Mouse (Mus musculus) embryonic facial prominence, embryonic 12.5 days (tissue): ENCODE data around the gene Casz1. TPM values are rescaled to one million over a fixed set of nuclear protein-coding genes. Genes with fewer than 3 reads are reported as not detected.

Source experiments
- ATAC-seq: fragments of 200-750 bp; cut with Nextera tagmentation; 2 replicates; pipeline ENCODE4 v1.8.0; 2017; ENCODE audit not compliant: insufficient number of reproducible peaks, insufficient read depth, low FRiP score, low TSS enrichment
- H3K27ac ChIP-seq: fragments of 300-500 bp; sonication (generic); 2 replicates; pipeline ENCODE4 v1.5.1; 2016; ENCODE audit warnings: mild to moderate bottlenecking
- H3K27me3 ChIP-seq: fragments of 300-500 bp; sonication (generic); 2 replicates; pipeline ENCODE4 v1.6.1; 2016; ENCODE audit warnings: mild to moderate bottlenecking, moderate library complexity
- H3K36me3 ChIP-seq: fragments of 300-500 bp; sonication (generic); 2 replicates; pipeline ENCODE4 v1.6.1; 2016; ENCODE audit warnings: mild to moderate bottlenecking
- H3K4me1 ChIP-seq: fragments of 300-500 bp; sonication (generic); 2 replicates; pipeline ENCODE4 v1.6.1; 2016
- H3K4me2 ChIP-seq: fragments of 300-500 bp; sonication (generic); replicated peaks from 2 replicates; pipeline ENCODE4 v1.6.1; 2016; ENCODE audit warnings: mild to moderate bottlenecking, moderate library complexity
- H3K4me3 ChIP-seq: fragments of 300-500 bp; sonication (generic); 2 replicates; pipeline ENCODE4 v1.5.1; 2016; ENCODE audit warnings: mild to moderate bottlenecking
- H3K9ac ChIP-seq: fragments of 300-500 bp; sonication (generic); 2 replicates; pipeline ENCODE4 v1.6.1; 2016; ENCODE audit warnings: mild to moderate bottlenecking, moderate library complexity
- H3K9me3 ChIP-seq: fragments of 300-500 bp; sonication (generic); 2 replicates; pipeline ENCODE4 v1.6.1; 2016; ENCODE audit warnings: mild to moderate bottlenecking, moderate library complexity
- WGBS: fragments of 180-500 bp; shearing (Covaris S2); methylation state at CpG from one replicate; pipeline ENCODE4 v1.1.7; 2016; 5-methylcytosine and 5-hydroxymethylcytosine counted together
- polyA plus RNA-seq: library from polyadenylated mRNA; unstranded; fragments of >200 nt; fragmentation: Nextera tagmentation; extraction: Ambion mirVana; gene quantifications from 2 replicates; pipeline ENCODE4 v1.2.1, GENCODE M21; 2016

Gene Casz1
- polyA plus RNA-seq, 1 experiment from 2014 or later = 4.6 TPM

DNA sequence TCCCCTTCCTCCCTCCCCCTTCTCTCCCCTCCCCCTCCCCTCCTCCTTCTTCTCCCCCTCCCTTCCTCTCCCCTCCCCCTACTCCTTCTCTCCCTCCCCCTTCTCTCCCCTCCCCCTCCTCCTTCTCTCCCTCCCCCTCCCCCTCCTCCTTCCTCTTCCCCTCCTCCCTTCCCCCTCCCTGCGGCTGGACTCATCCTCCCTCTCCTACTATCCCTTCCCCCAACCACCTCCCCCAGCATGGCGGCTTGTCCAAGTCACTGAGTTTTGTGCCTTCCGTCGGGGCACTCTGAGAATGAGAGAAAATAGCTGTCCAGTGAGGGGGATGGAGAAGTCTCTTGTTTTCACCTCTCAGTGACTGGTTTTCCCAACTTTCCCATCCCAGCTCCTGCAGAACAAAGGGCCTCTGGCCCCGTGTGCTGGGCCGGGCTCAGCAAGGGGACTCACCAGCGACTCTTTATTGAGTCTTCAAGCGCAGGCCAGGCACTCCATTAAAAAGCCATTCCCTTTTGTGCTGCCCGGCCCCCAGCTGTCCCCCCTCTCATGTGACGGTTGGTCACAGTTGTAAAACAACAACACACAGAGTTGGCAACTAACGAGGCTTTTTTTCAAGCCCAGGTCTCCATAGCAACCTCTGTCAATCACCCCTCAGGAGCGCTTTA is 62.7 kb downstream of the Casz1 start:
- Histone ChIP-seq H3K36me3 (no peaks in the 10 kb centered on the region), H3K27me3 (peaks cover 72% of the 10 kb centered on the region), H3K9ac (no peak overlapping the region), H3K27ac (no peak overlapping the region; the same call in 1 of the 2 replicates), H3K9me3 (no peaks in the 10 kb centered on the region), H3K4me3 (no peak overlapping the region), H3K4me1 (peaks cover 12% of the 10 kb centered on the region), H3K4me2 (no peak overlapping the region)
- WGBS = 5% methylated on average over 12 of the region's 12 CpGs
- ATAC-seq = no peak

DNA sequence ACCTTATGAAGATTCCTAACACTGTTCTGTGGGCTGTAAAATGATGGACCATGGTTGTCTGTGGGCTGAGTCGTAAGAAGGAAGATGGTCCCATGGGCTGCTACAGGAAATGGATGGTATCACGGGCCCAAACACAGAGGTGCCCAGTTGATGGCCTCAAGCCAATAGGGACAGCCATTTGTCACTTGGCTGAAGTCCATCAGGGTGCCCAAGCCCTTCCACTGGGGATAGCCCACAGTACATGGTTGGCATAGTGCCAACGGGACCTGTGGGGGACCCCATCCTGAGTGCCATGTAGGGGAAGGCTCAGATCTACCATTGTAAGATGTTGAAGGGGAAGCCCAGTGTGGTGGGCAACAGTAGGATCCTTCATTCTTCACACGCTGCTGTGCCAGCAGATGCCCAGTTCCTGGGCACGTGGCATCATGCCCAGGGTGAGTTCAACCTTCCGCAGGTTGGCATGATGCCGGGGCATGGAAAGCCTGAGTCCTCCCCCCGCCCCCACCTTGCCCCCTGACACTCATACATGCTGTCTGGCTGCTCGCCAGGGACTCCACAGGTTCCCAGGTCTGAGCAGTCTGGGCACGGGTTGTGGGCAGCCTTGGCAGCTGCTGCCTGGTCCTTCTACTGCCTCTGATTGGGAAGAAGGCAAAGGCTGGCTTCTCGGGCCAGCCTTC is 63.6 kb downstream of the Casz1 start:
- WGBS = 87% methylated on average over 11 of the region's 11 CpGs
- Histone ChIP-seq H3K9me3 (no peaks in the 10 kb centered on the region), H3K27ac (no peak overlapping the region), H3K9ac (no peak overlapping the region), H3K4me3 (no peak overlapping the region), H3K4me1 (peaks cover 20% of the 10 kb centered on the region), H3K36me3 (no peaks in the 10 kb centered on the region), H3K27me3 (peaks cover 68% of the 10 kb centered on the region), H3K4me2 (no peak overlapping the region)
- ATAC-seq = no peak

DNA sequence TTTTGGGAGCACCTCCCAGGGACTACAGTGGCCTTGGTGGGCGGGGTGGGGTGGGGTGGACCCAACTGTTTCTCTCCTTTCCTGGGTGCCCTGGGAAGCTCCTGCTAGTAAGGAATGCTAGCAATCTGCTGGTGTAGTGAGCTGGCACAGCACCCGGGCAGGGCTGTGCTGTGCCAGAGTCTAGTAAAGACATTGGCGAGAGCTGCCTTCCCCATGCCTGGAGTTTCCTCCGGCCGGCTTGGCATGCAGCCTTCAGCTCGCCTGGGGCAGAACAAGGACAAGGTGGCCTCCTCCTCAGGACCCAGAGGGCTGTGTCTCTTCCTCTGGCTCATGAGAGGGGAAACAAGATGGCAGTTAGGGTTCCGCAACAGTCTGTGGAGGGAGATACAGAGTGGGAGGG is 65.3 kb downstream of the Casz1 start:
- Histone ChIP-seq H3K36me3 (no peaks in the 10 kb centered on the region), H3K27ac (no peak overlapping the region), H3K4me2 (no peak overlapping the region), H3K9me3 (no peaks in the 10 kb centered on the region), H3K4me3 (no peak overlapping the region), H3K27me3 (peaks cover 77% of the 10 kb centered on the region), H3K9ac (no peak overlapping the region), H3K4me1 (peaks cover 24% of the 10 kb centered on the region)
- 86% methylated on average over 7 of the region's 7 CpGs for WGBS
- no peak for ATAC-seq

DNA sequence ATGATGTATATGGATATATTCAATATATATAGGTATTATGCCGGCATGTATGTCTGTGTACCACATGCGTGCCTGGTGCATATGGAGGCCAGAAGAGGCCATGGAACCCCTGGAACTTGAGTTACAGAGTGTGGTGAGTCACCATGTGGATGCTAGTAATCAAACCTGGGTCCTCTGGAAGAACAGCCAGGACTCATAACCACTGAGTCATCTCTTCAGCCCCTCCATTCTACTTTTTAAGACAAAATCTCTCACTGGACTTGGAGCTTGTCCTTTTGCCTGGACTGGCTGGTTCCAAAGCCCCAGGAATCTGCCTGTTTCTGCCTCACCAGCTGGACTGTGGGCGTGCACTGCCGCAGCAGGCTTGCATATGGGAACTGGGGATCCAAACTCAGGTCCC is 66.3 kb downstream of the Casz1 start:
- Histone ChIP-seq H3K36me3 (no peaks in the 10 kb centered on the region), H3K4me1 (peaks cover 24% of the 10 kb centered on the region), H3K4me2 (no peak overlapping the region), H3K9ac (no peak overlapping the region), H3K9me3 (no peaks in the 10 kb centered on the region), H3K4me3 (no peak overlapping the region), H3K27ac (no peak overlapping the region), H3K27me3 (peaks cover 78% of the 10 kb centered on the region)
- 89% methylated on average over 4 of the region's 4 CpGs for WGBS
- ATAC-seq = no peak

DNA sequence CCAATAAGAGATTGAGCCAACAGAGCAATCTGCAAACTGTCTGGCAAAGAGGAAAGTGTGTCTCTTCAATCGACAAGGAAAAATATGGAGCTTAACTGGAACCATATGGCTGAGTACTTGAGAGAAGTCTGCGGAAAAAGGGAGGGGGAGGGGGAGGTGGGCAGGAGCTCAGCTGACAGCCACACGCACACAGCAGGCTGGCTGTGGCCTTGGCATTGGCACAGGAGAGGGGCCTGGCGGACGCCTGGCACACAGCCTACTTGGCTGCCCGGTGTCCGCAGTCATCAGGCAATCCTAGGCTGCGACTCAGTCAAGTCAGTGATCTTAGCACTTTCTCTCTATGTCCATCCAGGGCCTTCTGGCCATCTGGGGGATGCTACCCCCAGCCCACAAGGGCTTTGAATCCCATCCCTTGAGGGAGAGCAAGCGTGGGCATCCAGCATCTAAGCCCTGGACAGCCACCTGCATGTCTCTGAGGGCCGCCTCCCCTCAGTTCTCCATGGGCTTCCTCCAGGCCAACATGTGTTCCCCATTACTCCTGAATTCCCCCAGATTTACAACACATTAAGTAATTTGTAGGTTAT is 67.6 kb downstream of the Casz1 start:
- WGBS = 16% methylated on average over 10 of the region's 10 CpGs

DNA sequence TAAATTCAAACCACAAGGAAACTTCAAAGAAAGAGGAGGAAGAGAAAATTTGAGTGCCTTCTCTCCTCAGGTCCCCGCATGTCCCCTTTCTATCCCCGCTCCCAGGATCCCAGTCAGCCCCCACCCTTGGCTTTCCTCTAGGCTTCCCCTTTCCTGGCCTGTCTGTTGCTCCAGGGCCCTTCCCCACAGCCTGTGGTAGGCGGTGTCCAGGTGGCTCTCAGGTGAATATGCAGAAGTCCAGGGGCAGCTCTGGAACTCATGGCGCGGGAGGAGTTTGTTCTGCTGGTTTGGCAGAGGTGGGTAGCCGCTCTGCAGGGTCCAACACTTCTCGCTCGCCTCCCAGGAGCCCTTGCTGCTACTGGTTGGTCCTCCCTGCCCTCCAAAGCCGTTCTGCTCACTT is 68.1 kb downstream of the Casz1 start:
- WGBS = 33% methylated on average over 9 of the region's 9 CpGs
- Histone ChIP-seq H3K27ac (no peak overlapping the region), H3K9me3 (no peaks in the 10 kb centered on the region), H3K27me3 (peaks cover 78% of the 10 kb centered on the region), H3K4me2 (no peak overlapping the region), H3K4me1 (peaks cover 21% of the 10 kb centered on the region), H3K4me3 (no peak overlapping the region), H3K36me3 (no peaks in the 10 kb centered on the region), H3K9ac (no peak overlapping the region)
- no peak for ATAC-seq

More for the DNA sequence above, 67.6 kb downstream of the Casz1 start:
- Histone ChIP-seq H3K9ac (no peak overlapping the region), H3K36me3 (no peaks in the 10 kb centered on the region), H3K4me2 (peak overlapping the region; percentile 39), H3K4me3 (0 out of 2 replicates have a peak overlapping the region, but pooled peaks have one; percentile 9), H3K9me3 (no peaks in the 10 kb centered on the region), H3K27me3 (peaks cover 76% of the 10 kb centered on the region), H3K27ac (peak overlapping the region; percentile 77), H3K4me1 (peaks cover 24% of the 10 kb centered on the region)
- peak; percentile 67; the same call in 1 of the 2 replicates for ATAC-seq

DNA sequence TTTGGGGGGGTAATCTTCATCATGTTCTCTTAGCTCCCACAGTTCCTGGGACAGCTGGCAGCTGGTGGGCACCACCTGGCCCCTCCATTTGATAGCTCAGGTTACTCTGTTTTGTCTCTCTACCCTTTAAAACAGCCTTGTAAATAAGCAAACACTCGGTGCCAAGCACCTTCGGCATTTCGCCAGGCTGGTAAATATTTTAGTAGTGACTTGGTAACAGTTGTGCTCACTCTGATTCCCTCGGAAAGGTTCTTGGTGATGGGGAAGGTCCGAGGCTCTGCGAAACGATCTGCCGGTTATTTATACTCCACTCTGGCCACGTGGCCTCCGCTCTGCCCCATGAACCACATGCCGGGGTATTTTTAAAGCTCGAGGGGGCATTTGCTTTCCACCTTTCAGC is 68.6 kb downstream of the Casz1 start:
- no peak overlapping the region for H3K9ac ChIP-seq
- H3K4me3 ChIP-seq = no peak overlapping the region
- H3K27ac ChIP-seq = no peak overlapping the region
- H3K4me2 ChIP-seq = no peak overlapping the region
- 50% methylated on average over 12 of the region's 12 CpGs for WGBS
- H3K36me3 ChIP-seq = no peaks in the 10 kb centered on the region
- H3K4me1 ChIP-seq = peaks cover 21% of the 10 kb centered on the region
- H3K9me3 ChIP-seq = no peaks in the 10 kb centered on the region
- H3K27me3 ChIP-seq = peaks cover 78% of the 10 kb centered on the region
- ATAC-seq = no peak

DNA sequence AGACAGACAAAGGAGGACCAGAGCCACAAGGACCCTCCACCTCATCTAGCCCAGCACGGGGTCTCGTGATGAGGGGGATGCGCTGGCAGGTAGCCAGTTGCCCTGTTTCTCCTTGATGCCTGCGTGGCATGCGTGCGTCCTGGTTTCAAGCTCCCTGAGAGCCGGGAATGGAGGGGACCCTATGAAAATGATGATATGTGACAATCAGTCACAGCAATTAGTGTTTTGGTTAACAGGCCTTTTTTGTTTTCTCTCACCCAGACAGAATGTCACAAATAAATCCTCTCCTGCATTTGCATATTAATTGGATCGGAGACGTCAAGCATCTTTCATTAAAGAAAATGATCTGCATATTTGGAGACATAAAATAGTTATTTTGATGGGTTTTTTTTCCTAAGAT is 71.9 kb downstream of the Casz1 start:
- H3K4me2 ChIP-seq = no peak overlapping the region
- H3K27me3 ChIP-seq = peaks cover 85% of the 10 kb centered on the region
- no peaks in the 10 kb centered on the region for H3K9me3 ChIP-seq
- peaks cover 23% of the 10 kb centered on the region for H3K4me1 ChIP-seq
- no peak overlapping the region for H3K27ac ChIP-seq
- no peak overlapping the region for H3K4me3 ChIP-seq
- WGBS = 83% methylated on average over 9 of the region's 9 CpGs
- no peaks in the 10 kb centered on the region for H3K36me3 ChIP-seq
- no peak for ATAC-seq
- no peak overlapping the region for H3K9ac ChIP-seq

DNA sequence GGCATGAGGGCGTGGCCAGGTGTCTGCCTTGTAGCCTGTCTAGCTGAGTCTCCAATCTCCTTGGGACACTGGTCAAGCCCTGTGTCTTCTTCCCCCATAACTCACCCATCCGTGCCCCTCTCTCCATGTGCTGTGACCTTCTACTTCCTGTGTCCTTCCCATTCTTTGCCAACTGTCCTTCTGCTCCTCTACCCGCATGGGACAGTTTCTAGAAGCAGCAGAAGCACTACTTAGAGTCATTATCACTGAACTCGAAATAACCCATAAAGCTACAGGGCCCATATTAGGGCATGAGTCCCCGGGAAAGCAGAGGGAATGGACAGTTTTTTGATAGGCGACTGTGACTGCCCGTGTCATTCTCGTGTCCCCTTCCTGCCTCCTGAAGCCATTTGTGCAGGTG is 72.6 kb downstream of the Casz1 start:
- Histone ChIP-seq H3K4me1 (peaks cover 23% of the 10 kb centered on the region), H3K9me3 (no peaks in the 10 kb centered on the region), H3K4me2 (no peak overlapping the region), H3K36me3 (no peaks in the 10 kb centered on the region), H3K27ac (no peak overlapping the region), H3K9ac (no peak overlapping the region), H3K4me3 (no peak overlapping the region), H3K27me3 (peaks cover 92% of the 10 kb centered on the region)
- no peak for ATAC-seq
- 75% methylated on average over 8 of the region's 8 CpGs for WGBS

DNA sequence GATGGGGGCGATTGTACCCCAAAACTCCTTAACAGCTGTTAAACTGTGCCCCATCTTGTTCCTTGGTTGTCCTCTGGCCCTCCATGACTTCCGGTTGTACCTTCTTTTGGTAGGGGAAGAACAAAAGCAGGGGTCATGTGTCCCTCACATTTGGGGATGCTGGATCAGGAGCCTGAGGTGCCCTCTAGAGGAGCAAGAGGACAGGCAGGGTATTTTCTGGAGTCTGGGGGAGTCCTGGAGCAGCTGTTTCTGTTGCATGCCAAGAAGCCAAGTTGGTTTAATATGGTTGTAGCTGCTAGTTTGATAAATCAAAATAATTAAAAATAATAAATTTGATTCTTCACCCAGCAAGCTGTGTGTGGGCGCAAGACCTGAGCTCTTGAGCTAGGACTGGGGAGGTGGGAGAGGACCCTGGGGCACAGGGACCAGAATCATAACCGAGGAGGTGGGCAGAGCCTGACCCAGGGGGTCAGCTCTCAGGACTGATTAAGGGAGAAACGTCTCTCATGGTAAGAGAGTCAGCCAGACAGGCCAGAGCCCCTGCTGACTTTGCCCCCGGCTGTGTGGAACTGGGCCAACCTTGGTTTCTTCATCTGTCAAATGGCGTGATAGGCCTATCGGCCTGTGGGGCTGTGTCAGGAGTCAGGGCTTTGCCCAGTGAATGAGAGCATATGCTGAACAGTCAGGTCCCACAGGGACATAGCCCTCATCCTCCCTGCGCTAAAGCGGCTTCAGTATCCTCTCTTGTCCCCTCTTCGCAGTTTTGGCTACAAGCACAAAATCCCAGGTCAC is 74.2 kb downstream of the Casz1 start:
- no peak for ATAC-seq
- no peak overlapping the region for H3K4me2 ChIP-seq
- H3K9ac ChIP-seq = no peak overlapping the region
- peaks cover 15% of the 10 kb centered on the region for H3K4me1 ChIP-seq
- no peak overlapping the region for H3K27ac ChIP-seq
- H3K36me3 ChIP-seq = no peaks in the 10 kb centered on the region
- no peaks in the 10 kb centered on the region for H3K9me3 ChIP-seq
- H3K27me3 ChIP-seq = peaks cover 96% of the 10 kb centered on the region
- no peak overlapping the region for H3K4me3 ChIP-seq
- WGBS = 55% methylated on average over 11 of the region's 11 CpGs

DNA sequence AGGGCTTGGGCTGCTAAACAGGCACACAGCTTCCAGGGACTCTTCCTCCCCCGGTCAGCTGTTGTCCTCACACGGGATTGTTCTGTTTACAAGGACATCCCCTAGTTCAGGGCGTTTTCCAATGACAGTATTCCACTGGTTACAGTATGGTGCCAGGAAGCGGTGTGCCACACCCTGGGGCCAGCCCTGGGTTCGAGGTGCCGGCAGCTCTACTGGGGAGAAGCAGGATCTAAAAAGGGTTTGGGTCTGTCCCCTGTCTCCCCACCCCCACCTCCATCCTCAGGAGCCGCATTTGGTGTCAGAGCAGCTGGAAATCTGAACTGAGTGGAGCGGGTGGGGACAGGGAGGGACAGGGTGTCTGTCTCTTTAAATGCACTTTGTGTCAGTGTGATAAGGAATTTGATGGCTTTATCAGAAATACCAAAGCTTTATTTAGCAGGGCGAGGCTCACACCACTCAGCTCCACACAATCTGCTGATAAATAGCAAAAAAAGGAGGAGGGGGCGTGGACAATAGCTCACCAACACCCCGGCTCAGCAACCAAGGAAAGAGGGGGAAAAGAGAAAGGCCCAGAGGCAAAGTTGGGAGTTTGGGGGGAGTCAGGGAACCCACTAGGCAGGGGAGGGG is 74.9 kb downstream of the Casz1 start:
- WGBS = 56% methylated on average over 11 of the region's 11 CpGs
- Histone ChIP-seq H3K4me1 (peaks cover 15% of the 10 kb centered on the region), H3K36me3 (no peaks in the 10 kb centered on the region), H3K4me2 (no peak overlapping the region), H3K27ac (no peak overlapping the region), H3K4me3 (no peak overlapping the region), H3K27me3 (peaks cover 96% of the 10 kb centered on the region), H3K9me3 (no peaks in the 10 kb centered on the region), H3K9ac (no peak overlapping the region)
- no peak for ATAC-seq
